Mouse (Mus musculus) pancreas, adult 10 weeks (tissue): ENCODE data around the gene Rasgef1c. TPM values are rescaled to one million over a fixed set of nuclear protein-coding genes. Genes with fewer than 3 reads are reported as not detected.

ENCODE experiments used
- polyA plus RNA-seq: library from polyadenylated mRNA; stranded (reverse); fragments of 350-450 nt; fragmentation: Illumina TruSeq; extraction: RNeasy Lipid Tissue Mini Kit (QIAGEN cat#74804); gene quantifications from one replicate; pipeline ENCODE4 v1.2.3, GENCODE M21; 2015; ENCODE audit warnings: low read depth, low replicate concordance; ENCODE audit not compliant: insufficient read depth

The Rasgef1c gene
- polyA plus RNA-seq: 0.54 TPM

DNA sequence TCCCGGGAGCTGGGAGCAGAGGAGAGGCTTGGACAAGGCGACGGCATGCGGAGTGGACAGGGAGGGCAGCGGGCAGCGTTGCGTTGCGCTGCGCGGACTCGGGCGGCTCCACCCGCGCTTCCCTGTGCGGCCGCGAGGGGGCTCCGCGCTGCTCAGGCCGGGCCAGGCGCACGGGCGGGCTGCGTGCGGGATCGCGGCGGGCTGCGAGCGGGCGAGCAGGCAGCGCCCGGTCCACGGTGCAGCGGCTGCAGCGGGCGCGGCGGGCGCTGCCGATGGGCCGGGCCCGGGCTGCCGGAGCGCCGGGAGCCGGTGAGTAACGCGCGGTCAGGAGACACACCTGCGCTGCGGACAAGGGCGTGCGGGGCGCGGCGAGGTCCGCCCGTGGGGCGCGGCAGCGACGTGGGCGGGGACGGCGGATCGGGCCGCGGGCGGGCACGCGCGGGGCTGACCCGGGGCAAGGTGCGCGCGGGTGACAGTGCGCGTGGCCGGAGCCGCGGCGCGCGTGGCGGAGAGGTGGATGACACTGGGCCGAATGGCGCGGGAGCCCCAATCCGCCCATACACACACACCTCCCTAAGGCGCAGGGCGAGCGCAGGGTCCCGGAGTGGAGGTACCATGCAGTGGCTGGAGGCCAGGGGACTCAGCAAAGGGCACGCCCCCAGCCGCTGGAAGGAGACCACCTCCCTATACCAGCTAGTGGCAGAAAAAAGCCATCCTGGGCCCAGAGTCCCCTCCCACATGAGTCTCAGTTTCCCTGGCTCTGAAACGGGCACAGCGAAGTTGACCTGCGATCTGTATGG lies at the start of gene Rasgef1c:
Gene Rasgef1c (plus strand): TSS at position 177 of the 800 bp plus-strand sequence.

GRCm38 (mm10) chr11:50024833-50025720 lies 123.4 kb downstream of the Rasgef1c start, which contains the start of gene Rnf130:
Gene Rnf130 (plus strand): TSS chr11:50025346.

Other genes with a start within 250 kb of the Rasgef1c start
- not detected for gene Scgb3a1, start 238.2 kb upstream of the Rasgef1c start, polyA plus RNA-seq
- 10.2 TPM for gene Cnot6, start 189.1 kb upstream of the Rasgef1c start, polyA plus RNA-seq
- gene Gfpt2, start 107.7 kb upstream of the Rasgef1c start, polyA plus RNA-seq: 8.8 TPM
- gene Mapk9, start 55.1 kb upstream of the Rasgef1c start, polyA plus RNA-seq: 8.7 TPM
- 32.8 TPM for gene Rnf130, start 123.5 kb downstream of the Rasgef1c start, polyA plus RNA-seq
- 12.1 TPM for gene Tbc1d9b, start 229.6 kb downstream of the Rasgef1c start, polyA plus RNA-seq